Mouse (Mus musculus) ES-E14 (cell line): Measurements from ENCODE around the gene Ndufs2. TPM values are rescaled to one million over a fixed set of nuclear protein-coding genes. Genes with fewer than 3 reads are reported as not detected.

ENCODE experiments used
- DNase-seq: peaks from one replicate; pipeline ENCODE4 v3.0.0-alpha.2; 2013; ENCODE audit warnings: low read depth, low spot score
- H3K27ac ChIP-seq: 2 replicates; pipeline ENCODE4 v1.5.1; 2012; ENCODE audit warnings: low read depth, mild to moderate bottlenecking, low read length, moderate library complexity, mixed read lengths; ENCODE audit not compliant: poor library complexity, insufficient read depth, severe bottlenecking
- H3K36me3 ChIP-seq: 2 replicates; pipeline ENCODE4 v1.6.1; 2012; ENCODE audit warnings: mild to moderate bottlenecking, low read length, moderate library complexity, mixed read lengths; ENCODE audit not compliant: control insufficient read depth, poor library complexity, insufficient read depth, severe bottlenecking
- H3K4me1 ChIP-seq, 2 experiments: fragments of 150-350 bp in 1 of 2; sonication (generic) in 1 of 2; 2 replicates each; pipeline ENCODE4 v1.6.1; 2012; ENCODE audit warnings: low read length in 2 of 2, mild to moderate bottlenecking in 1 of 2, mixed read lengths in 1 of 2; ENCODE audit not compliant: control insufficient read depth in 2 of 2, insufficient read depth in 2 of 2, poor library complexity in 1 of 2
- H3K4me3 ChIP-seq, 2 experiments: fragments of 150-350 bp in 1 of 2; sonication (generic) in 1 of 2; 2 replicates each; pipeline ENCODE4 v1.5.1; 2012; ENCODE audit warnings: low read length in 2 of 2, low read depth in 1 of 2, mild to moderate bottlenecking in 1 of 2, mixed read lengths in 1 of 2; ENCODE audit not compliant: insufficient read depth in 1 of 2, poor library complexity in 1 of 2, severe bottlenecking in 1 of 2
- H3K9ac ChIP-seq: 2 replicates; pipeline ENCODE4 v1.6.1; 2012; ENCODE audit warnings: low read depth, mild to moderate bottlenecking, low read length, mixed read lengths; ENCODE audit not compliant: poor library complexity, insufficient read depth, severe bottlenecking
- H3K9me3 ChIP-seq: fragments of 150-350 bp; sonication (generic); 2 replicates; pipeline ENCODE4 v1.6.1; 2012; ENCODE audit warnings: low read depth, mild to moderate bottlenecking, low read length; ENCODE audit not compliant: control insufficient read depth, insufficient read depth
- CHD2 ChIP-seq: IDR thresholded peaks from 2 replicates; pipeline ENCODE4 v1.6.1; 2014; ENCODE audit warnings: mild to moderate bottlenecking, low read depth, low read length, inconsistent platforms
- HCFC1 ChIP-seq: IDR thresholded peaks from 2 replicates; pipeline ENCODE4 v1.6.1; 2012; ENCODE audit warnings: low read length, inconsistent platforms, borderline replicate concordance; ENCODE audit not compliant: insufficient read depth
- MAFK ChIP-seq: IDR thresholded peaks from 2 replicates; pipeline ENCODE4 v1.6.1; 2014; ENCODE audit warnings: mild to moderate bottlenecking, low read depth, low read length, inconsistent platforms; ENCODE audit not compliant: insufficient read depth
- ZC3H11A ChIP-seq: IDR thresholded peaks from 2 replicates; pipeline ENCODE4 v1.6.1; 2012; ENCODE audit warnings: low read depth, mild to moderate bottlenecking, inconsistent platforms, low read length, borderline replicate concordance
- ZNF384 ChIP-seq: IDR thresholded peaks from 2 replicates; pipeline ENCODE4 v1.6.1; 2012; ENCODE audit warnings: low read depth, low read length, inconsistent platforms
- in situ Hi-C, 2 experiments: fragments of 600-800 bp; cut with MboI; formaldehyde crosslinking; loops; one replicate each; pipeline ENCODE4 v1.15.1; 2025; ENCODE audit warnings: low sequenced_read_pairs in 2 of 2, inconsistent platforms in 1 of 2; ENCODE audit not compliant: unreplicated experiment in 2 of 2
- total RNA-seq: library from RNA; depleted of rRNA; stranded (reverse); fragments of 300-350 nt; gene quantifications from 2 replicates; pipeline ENCODE4 v1.2.3, GENCODE M21; 2012

The Ndufs2 gene
- total RNA-seq, 1 experiment: 175 TPM

DNA sequence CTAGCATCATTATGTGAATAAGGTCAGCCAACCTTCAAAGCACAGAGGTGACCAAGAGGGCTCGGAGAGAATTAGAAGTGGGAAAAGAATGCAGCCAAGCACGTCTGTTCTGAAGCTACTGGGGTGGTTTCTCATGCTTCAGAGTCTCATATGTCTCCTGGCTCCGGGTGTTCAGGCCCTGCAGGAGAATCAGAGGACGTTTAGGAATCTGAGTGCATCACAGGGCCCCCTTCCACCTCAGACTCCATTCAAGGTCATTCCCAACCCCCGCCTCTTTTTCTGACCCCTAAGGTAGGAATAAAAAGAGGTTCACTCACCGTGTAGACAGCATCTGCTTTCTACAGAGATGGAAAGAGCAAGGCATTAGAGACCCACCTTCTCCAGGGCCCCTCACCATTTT is 21.4 kb downstream of the Ndufs2 start:
- Histone ChIP-seq H3K4me1 (peaks cover 0 to 10% of the 10 kb centered on the region in 2 experiments; a peak in 1 of 4 replicates), H3K4me3 (no peak overlapping the region), H3K9me3 (no peaks in the 10 kb centered on the region), H3K9ac (no peak overlapping the region), H3K36me3 (peaks cover under 1% of the 10 kb centered on the region), H3K27ac (no peak overlapping the region)
- no peak for DNase-seq
- in situ Hi-C loops: loop anchor here in 1 of 2 experiments (25.0 kb wide), 1 partner anchor 342 kb away; the partner anchor contains the start of genes Dusp12 and Gm26620
- no peak for TF ChIP-seq HCFC1
- TF ChIP-seq ZNF384: no peak
- no peak for TF ChIP-seq ZC3H11A
- no peak for TF ChIP-seq MAFK
- no peak for TF ChIP-seq CHD2

GRCm38 (mm10) chr1:171227879-171228278 is 23.3 kb downstream of the Ndufs2 start:
- Histone ChIP-seq H3K36me3 (no peaks in the 10 kb centered on the region), H3K4me3 (no peak overlapping the region), H3K9me3 (no peaks in the 10 kb centered on the region), H3K27ac (no peak overlapping the region), H3K4me1 (peaks cover 0 to 10% of the 10 kb centered on the region in 2 experiments; a peak in 1 of 4 replicates), H3K9ac (no peak overlapping the region)
- in situ Hi-C loops: loop anchor here in 1 of 2 experiments (25.0 kb wide), 1 partner anchor 341 kb away; the partner anchor contains the start of genes Dusp12 and Gm26620
- TF ChIP-seq MAFK: no peak
- no peak for TF ChIP-seq CHD2
- TF ChIP-seq ZNF384: no peak
- TF ChIP-seq HCFC1: no peak
- DNase-seq: no peak

DNA sequence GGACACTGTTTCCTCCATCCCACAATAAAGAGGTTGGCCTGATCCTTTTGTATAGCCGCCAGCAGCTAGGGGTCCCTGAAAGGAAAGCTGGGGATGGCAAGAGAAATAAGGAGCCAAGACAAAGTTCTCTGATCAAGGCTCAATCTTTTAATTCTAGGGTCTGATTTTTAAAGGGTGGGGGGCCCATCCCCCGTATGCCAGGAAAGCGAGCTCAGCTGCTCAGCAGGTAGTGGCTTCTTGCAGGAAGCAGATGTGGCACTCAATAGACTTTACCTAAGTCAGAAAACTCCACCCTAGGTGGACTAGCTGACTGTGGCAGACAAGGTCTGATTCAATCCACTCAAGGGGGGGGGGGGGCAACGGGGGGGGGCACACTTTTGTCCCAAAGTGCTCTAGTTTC is 24.4 kb downstream of the Ndufs2 start:
- TF ChIP-seq MAFK (no peak), CHD2 (no peak), ZC3H11A (no peak), HCFC1 (no peak), ZNF384 (no peak)
- no peak overlapping the region for H3K27ac ChIP-seq
- H3K9ac ChIP-seq: no peak overlapping the region
- in situ Hi-C loops: loop anchor here in 1 of 2 experiments (25.0 kb wide), 1 partner anchor 339 kb away; the partner anchor contains the start of genes Dusp12 and Gm26620
- H3K9me3 ChIP-seq: no peaks in the 10 kb centered on the region
- H3K4me1 ChIP-seq: peaks cover 0 to 10% of the 10 kb centered on the region in 2 experiments; a peak in 1 of 4 replicates
- no peak for DNase-seq
- no peak overlapping the region for H3K4me3 ChIP-seq
- H3K36me3 ChIP-seq: no peaks in the 10 kb centered on the region

- no peak for DNase-seq
- H3K36me3 ChIP-seq: peaks cover 5% of the 10 kb centered on the region; the same call in 1 of the 2 replicates
- in situ Hi-C loops: loop anchor here in 1 of 2 experiments (25.0 kb wide), 1 partner anchor 338 kb away; the partner anchor contains the start of genes Dusp12 and Gm26620
- no peaks in the 10 kb centered on the region for H3K9me3 ChIP-seq
- no peak within 1 kb of the TSS for H3K27ac ChIP-seq
- no peak for TF ChIP-seq ZC3H11A
- no peak for TF ChIP-seq ZNF384
- TF ChIP-seq CHD2: no peak
- TF ChIP-seq MAFK: no peak
- no peak for TF ChIP-seq HCFC1
- no peak within 1 kb of the TSS for H3K4me3 ChIP-seq
- peaks cover 2 to 11% of the 10 kb centered on the region in 2 experiments; a peak in 2 of 4 replicates for H3K4me1 ChIP-seq
- H3K9ac ChIP-seq: no peak within 1 kb of the TSS
Observed at GRCm38 (mm10) chr1:171224857-171225256, 26.3 kb downstream of the Ndufs2 start, which contains the start of gene Apoa2. Gene Apoa2 (plus strand): TSS chr1:171225054.
